Mouse (Mus musculus): ENCODE results near the gene Slc6a6.
A peak's percentile ranks its signal among the peaks of the same experiment; 100 is the strongest.

The Slc6a6 gene

DNA sequence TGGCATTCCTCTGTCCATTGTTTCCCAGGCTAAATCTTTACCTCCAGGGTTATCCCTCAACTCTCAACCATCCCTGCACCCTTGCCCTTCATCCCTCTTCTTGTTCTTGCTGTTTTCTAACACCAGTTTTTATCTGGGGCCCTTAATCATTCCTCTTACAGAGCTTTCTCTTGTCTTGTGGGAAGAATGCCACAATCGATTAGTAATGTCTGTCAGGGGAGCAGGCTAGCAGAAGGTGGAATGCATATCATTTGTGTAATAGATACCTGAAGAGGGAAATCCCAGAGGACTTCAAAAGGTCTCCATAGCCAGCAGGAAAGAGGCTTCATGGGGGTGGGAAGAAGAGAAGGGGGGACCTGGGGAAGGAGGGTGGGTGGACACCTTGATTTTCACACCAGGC is 20.6 kb downstream of the Slc6a6 start:
- DNase-seq, result no peak

DNA sequence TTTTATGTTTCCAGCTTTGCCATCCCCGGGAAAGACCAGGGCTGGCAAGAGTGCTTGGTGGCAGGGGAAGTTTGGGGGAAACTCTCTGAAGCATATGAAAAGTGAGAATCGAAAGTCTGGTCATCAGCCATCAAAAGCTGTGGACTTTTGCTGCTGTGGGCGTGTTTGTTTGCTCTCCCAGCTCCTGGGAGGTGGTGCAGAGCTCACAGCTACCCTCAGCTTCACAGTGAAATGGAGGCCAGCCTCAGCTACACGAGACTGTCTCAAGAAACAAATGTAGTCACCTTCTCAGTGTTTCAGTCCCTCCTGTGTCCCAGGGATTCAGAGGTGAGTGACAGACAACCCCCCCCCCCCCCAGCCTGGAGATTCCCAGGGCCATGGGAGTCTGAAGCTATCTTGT is 21.8 kb downstream of the Slc6a6 start:
- DNase-seq, result no peak

DNA sequence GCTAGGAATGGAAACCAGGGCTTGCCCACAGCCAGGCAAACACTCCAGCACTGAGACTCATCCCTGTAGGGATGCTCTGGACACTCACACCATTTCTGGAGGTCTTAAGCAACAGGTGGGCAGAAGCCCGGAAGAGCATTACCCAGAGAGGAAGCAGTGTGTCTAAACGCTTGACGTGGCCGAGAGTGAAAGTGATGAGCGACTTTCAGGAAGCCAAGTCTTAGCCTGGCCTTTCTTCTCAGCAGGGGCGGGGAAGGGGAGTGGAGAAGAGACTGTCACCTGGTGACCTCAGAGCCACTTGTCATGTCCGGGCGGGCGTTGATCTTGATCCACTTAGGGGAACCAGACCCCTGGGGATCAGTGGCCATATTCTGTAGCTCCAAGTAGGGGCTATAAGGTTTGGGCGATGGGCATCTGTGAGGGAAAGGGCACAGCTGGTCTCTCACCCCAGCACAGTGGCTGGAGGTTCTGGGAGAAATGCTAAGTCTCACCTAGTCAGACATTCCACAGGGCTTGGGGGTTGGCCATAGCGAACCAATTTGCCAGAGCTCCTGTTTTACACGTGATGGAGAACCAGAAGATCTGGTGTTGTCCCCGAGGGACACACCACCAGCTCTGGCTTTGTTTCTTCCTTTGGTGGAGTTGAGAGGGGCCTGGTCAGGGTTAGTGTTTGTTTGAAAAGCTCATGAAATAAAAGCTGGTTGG is 22.4 kb downstream of the Slc6a6 start:
- no peak for DNase-seq

DNA sequence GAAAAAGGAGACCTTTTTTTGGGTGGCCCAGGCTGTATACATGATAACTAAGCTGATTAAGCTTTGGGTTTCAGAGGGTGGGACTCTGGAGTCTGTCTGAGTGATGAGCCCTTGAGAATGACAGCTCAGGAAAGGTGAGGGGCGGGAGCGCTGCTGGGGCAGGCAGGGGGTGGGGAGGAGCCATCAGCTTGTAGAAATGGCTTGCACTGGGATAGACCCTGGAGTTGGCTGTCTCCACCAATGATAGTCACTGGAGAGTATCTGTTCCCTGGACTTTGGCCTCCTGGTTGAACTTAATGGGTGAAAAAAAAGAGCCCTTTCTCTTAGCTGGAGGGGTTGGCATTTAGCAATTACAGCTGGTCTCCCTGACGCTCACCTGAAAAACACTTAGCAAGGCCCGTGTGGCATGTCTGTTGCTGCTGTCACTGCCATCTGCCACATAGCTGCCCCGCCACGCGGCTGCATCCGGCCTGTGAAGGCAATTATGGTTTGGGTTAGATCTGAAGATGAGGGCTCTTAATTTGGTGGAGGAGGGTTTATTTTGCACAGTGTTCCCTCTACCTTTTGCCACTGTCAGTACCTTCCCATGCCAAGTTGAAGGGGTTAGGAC is 23.5 kb downstream of the Slc6a6 start:
- no peak for DNase-seq

GRCm38 (mm10) chr6:91707886-91708564 is 24.2 kb downstream of the Slc6a6 start:
- DNase-seq, result peak; percentile 52

DNA sequence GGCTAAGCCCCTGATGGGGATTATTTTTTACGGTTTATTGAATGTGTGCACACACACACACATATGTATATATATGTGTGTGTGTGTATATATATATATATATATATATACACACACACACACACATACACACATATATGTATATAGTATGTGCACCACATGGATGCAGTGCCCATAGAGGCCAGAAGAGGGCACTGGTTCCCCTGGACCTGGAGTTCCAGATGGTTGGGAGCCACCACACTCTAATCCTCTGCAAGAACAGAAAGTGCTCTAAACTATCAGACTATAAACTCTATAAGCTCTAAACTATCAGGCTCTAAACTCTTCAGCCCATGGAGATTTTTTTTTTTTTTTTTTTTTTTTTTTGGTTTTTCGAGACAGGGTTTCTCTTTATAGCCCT is 25.1 kb downstream of the Slc6a6 start:
- DNase-seq, result no peak

- no peak for DNase-seq
Measured at GRCm38 (mm10) chr6:91710345-91710930, 26.6 kb downstream of the Slc6a6 start.

- no peak for DNase-seq
Measured at GRCm38 (mm10) chr6:91712097-91712854, 28.4 kb downstream of the Slc6a6 start.

GRCm38 (mm10) chr6:91712855-91713331 is 29.0 kb downstream of the Slc6a6 start:
- DNase-seq, result no peak

DNA sequence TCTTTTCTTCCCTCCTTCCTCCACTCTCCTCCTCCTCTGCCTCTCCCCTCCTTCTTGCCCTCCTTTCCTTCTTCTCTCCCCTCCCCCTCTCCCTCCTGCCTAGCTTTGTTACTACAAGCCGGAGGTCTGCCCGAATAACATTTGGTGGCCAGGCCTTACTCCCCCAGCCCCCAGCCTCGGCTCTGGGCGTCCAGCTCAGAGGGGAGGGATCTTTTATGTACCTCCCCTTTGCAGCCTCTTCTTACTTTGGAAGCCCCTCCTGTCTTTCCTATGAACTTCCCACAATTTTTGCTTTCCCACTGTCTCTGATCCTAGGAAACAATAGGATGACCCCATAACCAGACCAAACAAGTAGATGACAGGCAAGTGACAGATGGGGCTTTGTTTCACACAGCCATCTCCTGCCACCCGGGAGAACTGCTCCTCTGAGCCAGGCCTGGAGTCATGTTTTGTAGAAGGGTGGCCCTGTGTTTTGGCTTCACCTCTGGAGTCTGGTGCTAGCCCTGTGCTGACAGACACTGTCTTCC is 29.6 kb downstream of the Slc6a6 start:
- DNase-seq, result no peak

DNA sequence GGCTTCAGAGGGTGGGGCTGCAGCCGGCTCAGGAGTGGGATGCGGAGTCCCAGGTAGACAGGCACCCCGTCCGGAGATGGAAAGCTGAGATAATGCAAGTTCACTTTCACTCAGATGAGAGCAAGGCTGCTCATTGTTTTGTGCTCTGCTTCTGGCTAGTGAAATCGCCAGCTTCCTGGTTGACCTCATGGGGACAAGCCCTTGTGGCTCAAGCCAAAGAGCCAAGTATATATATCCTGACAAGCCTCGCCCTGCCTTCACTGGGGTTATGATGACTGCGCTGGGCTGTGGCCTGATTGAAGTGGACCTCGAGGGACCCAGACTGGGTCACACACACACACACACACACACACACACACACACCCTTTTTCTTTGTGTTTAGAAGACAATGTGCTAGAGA is 31.2 kb downstream of the Slc6a6 start:
- no peak for DNase-seq

DNA sequence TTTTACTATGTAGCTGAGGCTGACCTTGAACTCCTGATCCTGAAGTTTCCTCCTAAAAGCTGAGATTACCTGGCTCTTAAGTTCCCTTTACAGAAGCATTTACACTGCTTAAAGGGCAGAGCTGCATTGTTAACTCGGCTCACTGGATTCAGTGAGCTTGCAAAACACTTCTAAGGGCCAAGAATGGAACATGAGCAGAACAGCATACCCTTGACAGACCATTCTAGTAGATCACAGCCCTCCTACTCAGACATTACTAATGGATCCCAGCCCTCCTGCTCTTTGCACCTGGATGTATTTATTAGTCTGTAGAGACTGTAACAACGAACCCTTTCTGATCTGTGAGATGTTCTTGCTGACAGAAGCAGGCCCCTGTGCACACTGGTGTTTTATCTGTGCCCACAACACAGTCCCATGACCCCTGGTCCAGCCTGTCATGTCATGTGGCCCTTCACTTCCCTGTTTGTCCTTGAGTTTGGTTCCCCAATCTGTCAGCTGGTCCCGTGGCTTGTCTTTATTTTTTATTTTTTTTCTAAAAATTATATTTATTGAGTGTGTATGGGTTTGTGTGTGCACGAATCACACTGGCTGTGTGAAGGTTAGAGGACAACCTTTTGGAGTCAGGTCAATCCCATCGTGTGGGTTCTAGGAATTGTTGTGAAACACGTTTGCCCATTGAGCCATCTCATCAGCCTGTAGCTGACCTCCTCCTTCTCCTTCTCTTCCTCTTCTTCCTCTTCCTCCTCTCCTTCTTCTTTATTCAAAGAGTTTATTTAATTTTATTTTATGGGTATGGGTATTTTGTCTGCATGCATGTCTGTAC is 32.3 kb downstream of the Slc6a6 start:
- peak; percentile 9 for DNase-seq

DNA sequence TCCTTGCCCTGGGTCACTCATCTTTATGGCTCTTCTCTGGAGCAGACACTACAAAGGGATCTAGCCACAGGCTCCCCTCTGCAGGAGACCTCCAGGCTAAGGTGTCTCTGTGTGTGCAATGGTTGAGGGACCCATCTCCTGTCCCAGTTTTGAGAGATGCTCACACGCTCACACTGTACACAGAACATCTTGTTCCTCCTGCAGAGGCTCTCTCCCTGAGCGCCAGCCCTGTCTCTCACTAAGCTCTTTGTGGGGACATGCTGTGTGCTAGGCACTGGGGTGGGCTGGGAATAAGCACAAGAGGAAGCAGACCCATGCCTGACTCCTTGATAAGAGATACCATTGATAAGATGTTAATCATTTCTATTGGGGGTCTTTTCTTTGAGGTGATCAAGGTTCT is 34.2 kb downstream of the Slc6a6 start:
- DNase-seq, result no peak

DNA sequence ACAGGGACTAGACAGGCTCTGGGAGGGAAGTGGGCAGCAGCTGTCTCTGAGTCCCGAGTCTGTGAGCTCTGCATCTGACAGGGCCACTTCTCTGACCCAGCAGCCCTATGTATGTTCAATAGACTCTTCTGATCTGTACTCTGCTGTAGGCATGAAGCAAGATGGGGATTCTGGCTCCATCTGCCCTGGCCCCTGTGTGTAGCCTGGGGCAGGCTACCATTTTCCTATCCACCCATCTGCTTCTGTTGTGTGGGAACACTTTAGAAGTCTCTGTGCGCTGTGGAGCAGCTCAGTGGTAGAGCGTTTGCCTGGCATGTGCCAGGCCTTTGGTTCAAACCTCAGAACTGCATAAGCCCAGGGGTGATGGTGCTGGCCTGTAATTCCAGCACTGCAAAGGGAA is 34.8 kb downstream of the Slc6a6 start:
- DNase-seq, result no peak

- peak; percentile 67 for DNase-seq
Measured at GRCm38 (mm10) chr6:91719042-91719747, 35.3 kb downstream of the Slc6a6 start.

GRCm38 (mm10) chr6:91719865-91720533 is 36.1 kb downstream of the Slc6a6 start:
- DNase-seq, result no peak

DNA sequence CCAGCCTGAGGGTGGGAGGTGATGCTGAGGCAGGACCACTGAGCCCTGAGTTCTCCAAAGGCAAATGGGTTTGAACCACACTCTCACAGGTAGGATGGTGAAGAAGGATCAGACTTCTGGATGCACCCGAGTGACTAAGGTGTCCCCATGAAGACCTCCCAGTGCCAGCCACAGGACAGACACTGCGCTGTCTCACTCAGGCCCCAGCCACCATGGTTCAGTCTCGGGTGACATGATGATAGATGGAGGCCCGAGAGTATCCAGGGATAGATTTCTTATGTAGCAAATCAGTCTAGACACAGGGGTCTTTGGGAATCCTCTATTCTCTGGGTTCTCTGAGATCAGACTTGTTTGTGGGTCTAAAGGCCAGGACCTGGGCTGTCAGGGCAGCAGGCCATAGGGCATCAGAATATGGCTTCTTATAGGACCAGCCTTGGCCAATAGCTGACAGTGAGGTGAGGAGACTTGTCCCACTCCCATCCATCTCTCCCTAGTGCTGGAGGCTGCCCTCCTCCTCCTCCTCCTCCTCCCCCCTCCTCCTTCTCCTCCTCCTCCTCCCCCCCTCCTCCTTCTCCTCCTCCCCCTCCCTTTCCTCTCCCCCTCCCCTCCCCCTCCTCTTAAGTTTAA is 36.8 kb downstream of the Slc6a6 start:
- DNase-seq, result no peak

DNA sequence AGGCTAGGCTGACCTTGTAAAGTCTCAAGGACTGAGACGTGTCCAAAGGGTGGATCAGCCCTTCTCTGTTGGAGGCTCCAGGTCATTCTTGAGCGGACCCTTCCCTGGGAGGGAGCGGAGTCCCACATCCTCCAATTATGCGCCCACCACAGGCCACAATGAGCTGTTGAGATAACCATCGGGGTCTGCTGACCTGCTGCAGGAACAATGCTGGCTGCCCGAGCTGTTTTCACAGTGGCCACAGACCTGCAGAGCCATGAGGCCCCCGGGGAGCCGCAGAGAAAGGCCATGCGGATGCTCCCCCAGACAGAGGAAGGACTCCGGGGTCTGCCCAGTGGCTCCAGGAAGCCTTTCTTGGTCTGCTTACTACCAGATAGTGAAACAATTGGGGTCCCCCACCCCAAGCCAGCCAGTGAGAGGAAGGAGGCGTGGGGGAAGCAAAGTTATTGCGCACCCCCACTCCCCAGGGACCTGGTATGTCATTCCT is 37.4 kb downstream of the Slc6a6 start:
- DNase-seq, result no peak

- DNase-seq, result peak; percentile 77
Measured at GRCm38 (mm10) chr6:91727361-91727760, 43.5 kb downstream of the Slc6a6 start.
